Mouse (Mus musculus): ENCODE measurements around the gene Sema7a. TPM values are rescaled to one million over a fixed set of nuclear protein-coding genes. Genes with fewer than 3 reads are reported as not detected.

The Sema7a gene
- total RNA-seq, 2 experiments from 2014 or later, result 135 to 160 TPM

DNA sequence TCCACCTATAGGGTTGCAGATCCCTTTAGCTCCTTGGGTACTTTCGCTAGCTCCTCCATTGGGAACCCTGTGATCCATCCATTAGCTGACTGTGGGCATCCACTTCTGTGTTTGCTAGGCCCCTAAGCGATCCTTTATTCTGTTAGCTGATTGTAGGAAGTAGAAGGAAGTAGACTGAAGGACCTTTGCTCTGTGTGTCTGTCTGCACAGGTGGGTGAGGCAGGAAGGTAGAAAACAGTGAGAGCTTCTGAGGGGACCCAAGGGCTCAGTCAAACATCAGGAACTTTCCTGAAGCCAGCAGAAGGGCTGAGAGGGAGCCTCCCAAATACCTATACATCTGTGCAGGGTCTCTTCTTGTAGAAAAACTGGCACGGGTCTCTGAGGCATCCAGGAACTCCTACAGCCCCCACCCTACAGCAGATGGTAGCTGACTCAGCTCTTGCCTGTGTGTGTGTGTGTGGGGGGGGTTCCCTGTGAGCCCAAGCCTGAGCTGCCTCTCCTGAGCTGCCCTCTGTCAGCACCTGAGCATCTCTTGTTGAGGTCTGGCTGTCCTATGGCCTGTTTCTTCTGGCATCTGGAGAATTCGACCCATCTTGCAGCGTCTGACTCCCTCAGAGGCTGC lies 35.4 kb downstream of the Sema7a start:
- peak in 1 of 2 experiments; percentile 37 for DNase-seq (ENCODE audit: low spot score in 2 of 2)

DNA sequence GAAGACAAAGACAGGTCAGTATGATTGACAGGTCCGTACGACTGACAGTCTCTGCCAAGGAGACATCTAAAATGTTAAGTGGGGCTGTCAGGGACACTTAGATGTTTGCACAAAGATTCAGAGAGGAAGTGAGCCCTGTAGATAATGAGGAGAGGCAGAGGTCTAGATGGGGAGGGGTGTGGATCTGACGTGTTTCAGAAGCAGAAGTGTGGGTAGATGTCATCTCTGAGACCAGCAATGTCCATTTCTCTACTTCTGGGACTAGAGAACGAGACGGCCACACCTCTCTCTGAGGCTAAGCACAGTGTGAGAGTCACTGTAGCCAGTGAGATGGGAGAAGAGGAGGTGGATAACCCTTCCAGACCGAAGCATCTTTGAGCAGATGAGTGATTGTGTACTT lies 38.1 kb downstream of the Sema7a start:
- DNase-seq (ENCODE audit: low spot score in 2 of 2), result no peak

DNA sequence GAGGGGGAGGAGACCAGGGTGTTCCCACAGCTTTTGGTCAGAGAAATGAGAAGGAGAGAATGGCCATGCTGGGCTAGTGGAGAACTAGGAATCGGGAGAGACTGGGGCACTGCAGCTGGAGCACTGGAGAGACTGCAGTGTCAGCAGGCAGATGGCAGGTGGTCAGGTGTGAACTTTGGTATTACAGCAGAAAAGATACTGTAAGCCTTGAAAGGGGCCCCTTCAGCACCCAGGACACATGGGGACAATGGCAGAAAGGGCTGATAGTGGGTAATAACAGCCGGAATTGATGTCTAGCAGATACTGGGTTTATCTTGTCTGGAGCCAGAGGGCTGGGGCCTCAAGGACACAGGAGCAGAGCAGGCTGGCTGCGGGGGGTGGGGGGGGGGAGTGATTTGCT lies 38.9 kb downstream of the Sema7a start:
- DNase-seq (ENCODE audit: low spot score in 2 of 2), result no peak

DNA sequence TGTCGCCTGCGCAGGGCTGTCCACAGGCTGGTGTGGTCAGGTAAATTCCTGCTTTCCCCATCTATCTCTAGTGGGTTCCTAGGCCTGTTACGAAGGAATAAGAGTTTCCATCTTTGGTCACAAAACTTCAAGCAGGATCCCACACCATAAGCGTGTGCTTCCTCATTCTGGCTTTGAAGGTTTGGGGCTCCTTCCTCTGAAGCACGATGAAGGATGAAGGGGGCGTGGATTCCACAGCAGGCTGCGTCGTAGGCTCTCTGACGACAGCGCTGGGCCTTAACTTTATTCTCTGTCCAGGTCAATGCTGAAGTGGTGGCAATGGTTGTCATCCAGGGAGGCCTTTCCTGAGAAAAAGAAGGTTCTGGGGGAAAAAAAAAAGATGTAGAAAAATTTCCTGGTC lies 40.7 kb downstream of the Sema7a start:
- no peak for DNase-seq (ENCODE audit: low spot score in 2 of 2)

DNA sequence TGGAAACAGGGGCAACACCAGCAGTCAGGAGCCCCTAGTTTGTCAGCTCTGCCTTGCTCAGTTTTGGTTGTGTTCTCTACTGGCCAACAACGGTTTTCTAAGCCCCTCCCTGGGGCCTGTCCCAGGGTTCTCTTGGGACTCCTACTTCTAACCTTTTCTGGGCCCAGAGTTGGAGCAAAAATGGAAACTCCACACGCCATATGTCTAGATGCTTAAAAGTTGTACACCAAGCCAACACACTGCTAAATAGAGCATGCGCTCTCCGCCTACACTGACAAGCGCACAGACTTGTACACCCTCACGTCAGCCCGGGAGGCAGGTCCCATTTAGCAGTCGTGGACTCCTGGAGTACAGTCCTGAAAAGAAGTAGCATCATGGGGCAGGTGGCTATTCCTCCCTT lies 45.4 kb downstream of the Sema7a start:
- peak; percentile 70 to 79 for DNase-seq (ENCODE audit: low spot score in 2 of 2)

DNA sequence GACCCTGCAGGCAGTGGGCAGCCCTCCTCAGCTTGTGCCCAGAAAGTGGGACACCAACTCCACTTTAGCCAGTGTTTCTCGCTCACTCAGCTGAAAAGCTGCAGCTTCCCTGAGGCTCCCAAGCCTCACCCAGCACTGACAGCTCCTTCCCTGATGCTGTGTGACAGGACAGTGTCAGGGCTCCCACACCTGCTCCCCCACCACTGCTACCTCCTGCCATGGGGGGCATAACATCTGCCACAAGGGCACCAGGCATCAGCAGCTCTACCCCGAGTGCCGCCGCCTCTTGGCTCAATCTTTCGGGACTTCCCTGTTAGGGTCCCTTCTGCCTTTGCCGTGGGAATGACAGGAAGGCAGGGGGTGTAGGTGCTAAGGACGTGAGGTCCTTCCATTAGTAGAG lies 46.4 kb downstream of the Sema7a start:
- no peak for DNase-seq (ENCODE audit: low spot score in 2 of 2)

DNA sequence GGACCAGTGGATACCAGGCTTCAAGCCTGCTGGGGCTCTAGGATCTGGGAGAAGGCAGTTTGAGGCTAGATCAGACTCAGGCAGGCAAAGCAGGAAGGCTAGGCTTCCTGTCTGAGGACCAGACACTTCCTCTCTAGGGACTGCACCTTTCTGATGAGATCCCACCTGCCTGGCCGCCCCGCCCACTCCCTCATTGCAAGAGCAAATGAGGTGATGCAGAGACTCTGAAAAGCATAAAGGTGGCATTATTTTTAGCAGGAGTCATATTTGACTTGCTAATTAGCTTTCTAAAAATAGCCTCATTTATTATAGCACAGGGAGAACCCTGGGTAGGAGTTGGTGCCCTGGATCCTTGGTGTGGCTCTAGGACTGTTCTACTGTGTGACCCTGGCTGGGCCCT lies 48.2 kb downstream of the Sema7a start:
- no peak for DNase-seq (ENCODE audit: low spot score in 2 of 2)

DNA sequence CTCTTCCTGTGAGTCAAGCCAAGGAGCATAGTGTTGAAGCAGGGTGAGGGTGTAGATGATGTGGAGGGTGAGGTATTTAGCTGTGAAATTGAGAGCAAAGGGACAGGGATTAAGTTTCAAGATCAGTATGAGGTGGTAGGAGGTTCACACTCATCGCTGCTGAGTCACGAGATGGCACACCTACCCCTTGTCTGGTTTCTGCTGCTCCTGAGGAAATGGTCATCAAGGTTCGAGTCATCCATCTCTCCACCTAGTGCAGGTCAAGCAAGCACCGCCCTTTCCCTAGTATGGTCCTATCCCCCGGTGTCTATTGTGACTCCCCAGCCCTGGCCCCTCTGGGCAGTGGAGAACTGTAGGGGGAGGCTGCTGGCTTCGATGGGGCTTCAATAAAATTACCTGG lies 49.4 kb downstream of the Sema7a start:
- DNase-seq (ENCODE audit: low spot score in 2 of 2), result no peak

DNA sequence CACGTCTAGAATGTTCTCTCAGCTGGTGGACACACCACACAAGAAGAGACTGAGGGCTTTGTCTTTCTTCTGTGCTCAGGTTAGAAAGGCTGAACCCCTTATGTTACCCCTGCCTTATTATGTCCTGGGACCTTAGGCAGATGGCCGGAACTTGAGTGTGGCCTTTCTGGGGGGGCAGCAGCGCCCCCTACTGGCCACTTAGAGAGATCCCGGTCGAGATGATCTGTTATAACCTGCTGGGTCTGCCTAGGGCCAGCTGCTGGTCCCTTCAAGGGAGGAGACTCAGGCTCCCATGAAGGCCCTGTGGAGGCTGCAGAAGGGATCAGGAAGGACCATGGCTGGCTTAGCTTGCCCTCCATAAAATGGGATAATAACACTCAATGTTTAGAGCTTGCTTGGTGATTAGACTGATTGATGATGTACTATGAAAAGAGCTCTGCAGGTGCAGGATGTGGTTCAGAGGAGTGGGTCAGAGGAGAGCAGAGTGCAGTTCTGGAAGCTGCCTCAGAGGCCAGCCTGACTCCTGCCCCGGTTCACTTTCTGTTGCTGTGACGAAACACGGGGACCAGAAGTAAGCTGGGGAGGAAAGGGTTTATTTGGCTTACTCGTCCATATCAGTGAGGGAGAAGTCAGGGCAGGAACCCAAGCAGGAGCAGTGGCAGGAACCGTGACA lies 50.7 kb downstream of the Sema7a start:
- peak in 1 of 2 experiments; percentile 35 for DNase-seq (ENCODE audit: low spot score in 2 of 2)

DNA sequence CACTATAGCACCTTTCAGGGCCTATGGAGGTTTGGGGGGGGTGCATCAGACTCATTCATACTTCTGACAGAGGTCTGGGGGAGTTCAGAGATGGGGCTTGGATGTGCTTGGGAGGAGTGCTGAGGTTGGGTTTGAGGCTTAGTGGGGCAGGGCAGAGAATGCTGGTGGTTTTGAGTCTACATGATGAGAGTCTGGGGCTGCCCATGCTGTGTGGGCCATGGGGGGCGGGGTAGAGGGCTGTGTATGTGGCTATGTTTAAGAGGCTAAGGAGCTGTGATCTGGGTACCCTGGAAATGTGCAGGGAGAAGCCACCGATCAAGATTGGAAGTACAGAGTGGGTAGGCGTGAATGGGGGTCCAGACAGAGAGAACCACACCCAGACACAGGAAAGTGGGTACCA lies 52.1 kb downstream of the Sema7a start:
- no peak for DNase-seq (ENCODE audit: low spot score in 2 of 2)

DNA sequence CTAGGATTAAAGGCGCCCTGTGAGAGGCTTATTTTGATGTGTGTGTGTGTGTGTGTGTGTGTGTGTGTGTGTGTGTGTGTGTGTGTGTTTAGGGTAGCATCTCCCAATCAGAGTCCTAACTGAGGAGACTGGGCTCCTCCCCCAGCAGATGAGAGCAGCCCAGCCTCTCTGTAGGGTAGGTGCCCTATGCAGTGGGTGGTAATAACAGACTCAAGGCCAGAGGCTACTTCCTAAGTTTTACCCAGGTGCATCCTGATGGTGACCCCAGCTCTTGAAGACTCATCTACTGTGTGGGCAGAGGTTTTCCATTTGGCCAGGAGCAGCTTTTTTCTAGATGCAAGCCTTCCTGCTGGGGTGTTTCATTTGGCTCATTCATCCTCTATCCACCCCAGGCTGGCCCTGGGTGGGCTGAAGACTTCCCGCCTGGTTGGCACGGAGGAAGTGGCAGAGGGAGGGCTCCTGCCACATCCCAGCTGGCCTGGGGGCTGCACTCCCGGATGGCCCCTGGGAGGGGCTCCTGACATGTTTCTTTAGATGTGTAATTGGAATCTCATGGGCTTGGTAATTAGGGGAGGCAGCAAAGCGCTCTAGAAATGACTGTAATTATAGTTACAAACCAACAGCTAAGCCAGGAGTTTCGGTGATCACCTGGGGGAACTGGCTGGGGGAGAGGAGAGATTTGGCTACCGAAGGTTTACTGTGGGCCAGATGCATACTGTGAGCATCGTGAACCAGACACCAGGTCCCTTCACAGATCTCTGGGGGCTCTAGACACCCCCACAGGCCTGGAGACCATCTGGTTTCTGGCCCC lies 53.1 kb downstream of the Sema7a start:
- no peak for DNase-seq (ENCODE audit: low spot score in 2 of 2)

DNA sequence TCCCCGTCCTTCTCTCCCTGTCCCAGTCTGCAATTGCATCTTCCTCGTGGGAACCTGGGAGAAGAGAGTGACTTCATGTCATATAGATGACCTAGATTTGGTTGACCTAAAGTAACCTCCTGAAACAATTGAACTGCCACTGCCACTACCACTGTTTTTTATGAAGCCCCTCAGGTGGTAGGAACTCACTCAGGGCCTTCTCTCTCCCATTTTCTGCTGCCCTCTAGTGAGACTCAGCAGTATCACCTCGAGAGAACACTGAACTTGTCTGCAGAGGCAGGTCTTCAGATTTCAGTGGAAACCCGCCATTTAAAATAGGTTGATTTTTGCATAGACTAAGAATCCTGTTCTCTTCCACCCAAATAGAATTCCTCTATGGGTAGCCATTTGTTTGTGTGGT lies 55.4 kb downstream of the Sema7a start:
- peak; percentile 24 to 46 for DNase-seq (ENCODE audit: low spot score in 2 of 2)

DNA sequence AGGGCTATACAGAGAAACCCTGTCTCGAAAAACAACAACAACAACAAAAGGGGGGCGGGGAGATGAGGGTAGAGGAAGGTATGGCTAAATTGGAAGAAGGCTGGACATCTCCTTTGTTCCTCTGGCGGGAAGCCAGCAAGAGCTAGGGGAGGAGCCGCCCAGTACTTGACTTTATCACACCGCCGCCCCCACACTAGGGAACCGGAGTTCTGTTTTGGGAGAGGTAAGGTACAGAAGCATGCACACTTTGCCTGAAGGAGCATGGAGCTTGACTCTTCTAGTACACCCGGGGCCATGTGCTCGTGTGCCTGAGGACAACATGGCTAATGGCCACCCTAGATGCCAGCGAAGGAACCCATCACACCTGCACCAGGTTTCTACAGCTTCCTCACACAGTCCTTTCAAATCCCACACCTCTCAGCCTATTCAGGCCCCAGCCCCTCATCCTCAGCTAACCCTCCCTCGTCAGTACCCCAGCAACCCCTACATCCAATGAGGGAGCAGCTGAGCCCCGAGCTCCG lies 57.7 kb downstream of the Sema7a start:
- DNase-seq (ENCODE audit: low spot score in 2 of 2), result no peak

DNA sequence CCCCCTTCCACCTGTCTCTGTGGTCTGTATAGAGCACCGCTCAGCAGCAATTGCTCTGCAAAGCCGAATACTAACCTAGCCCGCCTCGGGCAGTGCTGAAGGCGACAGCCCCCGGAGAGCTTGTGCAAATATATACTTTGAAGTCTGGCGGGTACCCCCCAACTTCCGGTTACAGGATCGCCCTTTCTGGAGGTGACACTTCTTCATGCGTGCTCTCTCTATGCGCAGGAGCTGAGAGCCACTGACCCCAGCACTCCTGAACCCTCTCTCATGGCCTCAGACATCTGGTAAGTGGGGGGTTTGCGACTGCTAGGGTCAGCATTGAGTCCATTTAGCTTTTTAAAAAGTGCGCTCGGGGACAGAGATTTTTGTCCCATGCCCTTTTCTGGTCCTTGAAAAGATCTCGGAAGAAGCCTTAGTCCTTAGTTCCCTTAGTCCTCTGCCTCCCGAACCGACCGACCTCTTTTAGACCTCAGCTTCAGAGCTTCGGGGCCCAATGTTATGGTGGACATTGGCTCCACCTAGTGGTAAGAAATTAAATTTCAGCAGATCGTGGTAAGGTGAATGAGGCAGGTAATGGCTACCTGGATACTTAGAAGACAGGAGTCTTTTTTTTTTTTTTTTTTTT lies 58.2 kb downstream of the Sema7a start:
- DNase-seq (ENCODE audit: low spot score in 2 of 2), result peak; percentile 52 to 59

DNA sequence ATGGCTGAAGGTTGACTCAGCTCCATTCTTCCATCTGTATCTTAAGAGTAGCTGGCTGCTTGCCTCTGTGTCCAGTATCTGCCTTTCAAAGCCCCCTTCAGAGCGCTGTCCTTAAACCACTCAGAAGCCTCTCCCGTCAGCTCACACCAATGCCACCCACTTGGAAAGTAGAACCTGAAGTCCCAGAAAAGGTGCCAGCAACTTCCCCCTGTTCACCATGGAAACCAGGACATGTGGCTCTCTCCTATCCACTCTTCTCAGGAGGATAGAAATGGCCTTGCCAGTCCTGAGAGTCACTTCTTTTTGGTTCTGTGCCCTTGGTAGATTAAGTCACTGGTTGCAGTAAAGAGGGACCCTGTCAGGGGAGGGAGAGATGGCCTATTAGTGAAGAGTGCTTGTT lies 58.8 kb downstream of the Sema7a start:
- DNase-seq (ENCODE audit: low spot score in 2 of 2), result no peak

DNA sequence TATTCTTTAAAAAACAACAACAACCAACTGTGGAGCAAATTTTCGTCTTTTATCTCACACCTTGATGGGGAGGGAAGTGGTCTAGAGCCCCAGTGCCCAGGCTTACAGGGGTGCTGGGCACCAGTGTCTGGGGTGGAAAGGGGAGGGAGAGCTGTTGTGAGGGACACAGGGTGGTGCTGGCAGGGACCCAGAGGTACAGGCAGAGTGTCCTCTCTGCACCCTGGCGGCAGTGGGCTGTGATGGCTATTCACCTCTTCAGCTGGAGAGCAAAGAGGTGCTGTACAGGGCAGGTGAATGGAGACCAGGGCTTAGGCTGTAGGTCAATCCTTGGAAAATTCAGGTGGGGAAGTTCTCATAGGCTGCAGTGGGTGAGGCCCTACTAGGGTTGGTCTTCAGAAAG lies 59.8 kb downstream of the Sema7a start:
- no peak for DNase-seq (ENCODE audit: low spot score in 2 of 2)

DNA sequence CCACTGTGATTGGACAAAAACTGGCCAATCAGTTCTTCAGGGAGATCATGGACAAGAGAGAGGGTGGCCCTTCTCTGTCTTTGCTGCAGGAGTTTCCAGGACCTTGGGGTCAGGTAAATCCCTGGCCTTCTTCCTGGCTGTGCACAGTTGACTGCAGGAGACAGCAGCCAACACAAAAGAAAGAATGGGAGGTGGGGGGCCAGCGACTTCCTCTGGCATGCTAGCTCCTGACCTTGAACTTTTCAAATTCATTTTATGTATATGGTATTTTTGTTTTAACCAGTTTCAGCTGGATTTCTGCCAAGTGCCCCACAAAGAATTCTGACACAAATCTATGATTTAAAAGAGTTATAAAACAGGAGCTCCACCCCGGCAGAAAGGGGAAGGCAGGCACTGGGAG lies 63.4 kb downstream of the Sema7a start:
- DNase-seq (ENCODE audit: low spot score in 2 of 2), result no peak

DNA sequence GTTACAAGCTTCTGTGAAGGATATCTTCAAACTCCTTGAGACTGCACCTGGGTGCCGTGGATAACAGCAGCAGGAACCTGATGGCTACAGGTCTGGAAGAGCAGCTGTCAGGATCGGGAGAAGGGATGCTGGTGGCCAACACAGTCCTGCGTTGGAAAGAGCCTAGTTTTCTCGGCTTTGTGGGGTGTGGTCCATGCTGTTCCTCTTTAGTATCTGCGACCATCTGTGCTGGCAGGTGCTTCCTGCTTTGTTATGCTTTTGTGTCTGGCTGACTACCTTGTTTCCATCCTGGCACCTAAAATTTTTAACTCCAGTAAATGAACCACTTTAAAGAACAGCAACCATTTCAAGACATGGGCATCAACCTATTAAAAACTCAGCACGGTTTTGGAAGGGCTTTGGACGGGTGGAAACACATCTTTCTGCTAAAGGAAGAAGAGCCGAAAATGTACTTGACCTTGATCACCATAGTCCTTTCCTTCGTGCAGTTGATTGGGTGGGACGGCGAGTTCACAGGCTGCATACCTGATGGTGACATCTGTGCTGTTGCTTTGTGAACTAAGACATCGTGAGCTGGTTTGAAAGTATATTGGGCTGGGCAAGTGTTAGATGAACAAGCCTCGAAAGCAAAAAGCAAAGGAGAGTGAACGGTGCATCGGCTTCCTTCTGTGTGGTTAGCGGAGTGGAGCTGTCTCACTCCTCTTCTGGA lies 66.0 kb downstream of the Sema7a start, which contains the start of gene Cyp11a1:
TSS of gene Cyp11a1 (plus strand) at position 659 of the 709 bp plus-strand sequence.
- no peak for DNase-seq (ENCODE audit: low spot score in 2 of 2)

DNA sequence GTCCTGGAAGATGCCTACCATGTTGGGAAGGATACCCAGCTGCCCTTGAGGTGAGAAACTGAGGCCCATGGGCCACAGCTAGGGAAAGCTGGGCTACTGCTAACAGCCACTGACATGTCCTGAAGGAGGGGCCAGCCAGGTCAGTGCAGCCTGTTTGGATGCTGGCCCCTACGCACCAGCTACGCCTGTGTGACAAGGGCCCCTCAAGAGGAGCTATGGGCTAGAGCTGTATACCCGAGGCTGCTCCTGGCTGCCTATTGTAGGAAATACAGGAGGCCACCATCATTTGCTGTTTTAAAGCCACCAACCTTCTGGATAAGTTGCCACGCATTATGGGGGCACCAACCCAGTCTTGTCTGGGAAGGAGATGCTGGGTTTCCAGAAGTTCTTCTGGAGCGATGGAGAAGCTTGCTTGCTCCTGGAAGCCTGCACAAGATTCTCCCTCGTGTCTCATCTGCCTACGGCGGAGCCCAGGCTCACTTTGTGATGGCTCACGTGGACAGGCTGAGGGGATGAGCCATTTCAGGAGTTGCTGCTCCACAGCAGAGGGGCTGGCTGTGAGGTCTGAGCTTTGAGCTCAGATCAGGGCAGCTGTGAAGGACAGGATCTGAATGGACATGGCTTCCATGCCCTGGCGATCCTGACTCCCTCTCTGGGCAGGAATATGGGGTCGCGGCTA lies 68.6 kb downstream of the Sema7a start:
- no peak for DNase-seq (ENCODE audit: low spot score in 2 of 2)

DNA sequence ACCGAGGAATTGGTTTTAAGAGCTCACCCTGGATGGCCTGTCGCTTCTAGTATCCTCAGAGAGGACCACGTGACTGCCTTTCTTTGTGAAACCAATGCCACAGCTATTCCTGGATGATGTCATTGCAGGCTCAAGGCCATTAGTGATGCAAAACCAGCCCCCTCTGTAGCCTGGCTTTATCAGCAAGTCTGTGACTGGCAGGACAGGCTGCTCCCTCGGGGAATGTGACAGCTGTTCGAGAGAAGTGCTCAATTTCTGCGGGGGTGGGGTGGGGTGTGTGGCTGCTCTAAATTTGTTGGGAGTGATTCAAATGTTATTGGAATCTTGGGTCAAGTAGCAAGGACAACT lies 69.1 kb downstream of the Sema7a start:
- DNase-seq (ENCODE audit: low spot score in 2 of 2), result no peak
